Mouse (Mus musculus): ENCODE measurements at regions not wholly inside any gene's neighbourhood (a gene's known extent, or its start where the extent isn't known, plus 50 kb on each side); places are given as distances from the start of the nearest gene placed in this dataset.

DNA sequence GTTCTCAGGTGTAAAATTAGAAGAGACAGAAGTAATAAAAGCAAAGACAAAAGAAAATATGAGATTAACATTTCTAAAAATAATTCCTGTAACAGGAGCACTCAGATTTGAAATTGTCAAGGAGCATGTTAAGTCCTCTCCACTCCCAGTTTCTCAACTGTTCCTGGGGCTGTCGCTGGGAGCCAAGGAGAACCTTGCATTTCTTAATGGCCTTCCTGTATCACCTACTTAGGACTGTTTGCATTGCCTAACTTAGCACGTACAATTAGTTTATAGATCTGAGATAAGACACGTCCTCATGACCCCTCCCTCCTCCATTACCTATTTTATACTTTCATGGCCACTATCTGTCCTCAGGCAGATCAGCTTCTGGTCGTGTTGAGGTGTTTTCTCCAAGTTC, 360.8 kb downstream of the Kcnj2 start:
- TF ChIP-seq SRF (IDR thresholded peaks at IDR 0.05; ENCODE audit: control insufficient read depth, insufficient read length, low read depth): no peak
- no peak for TF ChIP-seq MYOD1 (IDR thresholded peaks at IDR 0.05; ENCODE audit: control insufficient read depth in 1 of 3, insufficient read length in 2 of 3, low read depth in 2 of 3)
- TF ChIP-seq POLR2AphosphoS2 (IDR thresholded peaks at IDR 0.05; ENCODE audit: insufficient read length, low read depth): no peak
- no peak for TF ChIP-seq TCF12 (IDR thresholded peaks at IDR 0.05; ENCODE audit: insufficient read depth, poor library complexity, severe bottlenecking)
- no peak for TF ChIP-seq MYOG (IDR thresholded peaks at IDR 0.05; ENCODE audit: control insufficient read depth in 1 of 3, insufficient read depth in 1 of 3, insufficient read length in 2 of 3, low read depth in 2 of 3)
- TF ChIP-seq E2F4 (IDR thresholded peaks at IDR 0.05; ENCODE audit: insufficient read depth): no peak
- no peak for TF ChIP-seq TCF3 (IDR thresholded peaks at IDR 0.05; ENCODE audit: insufficient read length, low read depth)
- no peak for TF ChIP-seq CEBPB (IDR thresholded peaks at IDR 0.05; ENCODE audit: insufficient read depth, poor library complexity, severe bottlenecking)
- no peak for TF ChIP-seq MAX (IDR thresholded peaks at IDR 0.05; ENCODE audit: low read depth)
- no peak for TF ChIP-seq REST (IDR thresholded peaks at IDR 0.05; ENCODE audit: insufficient read depth, insufficient read length)
- no peak for TF ChIP-seq POLR2A (IDR thresholded peaks at IDR 0.05; ENCODE audit: insufficient read length, low read depth)
- TF ChIP-seq USF1 (IDR thresholded peaks at IDR 0.05; ENCODE audit: low read depth): no peak
- H3K27me3 ChIP-seq (ENCODE audit: control insufficient read depth, insufficient read depth, insufficient read length): no peaks in the 10 kb centered on the region
- no peaks in the 10 kb centered on the region for H3K79me2 ChIP-seq (ENCODE audit: control insufficient read depth, insufficient read depth)
- H3K36me3 ChIP-seq (ENCODE audit: control insufficient read depth, insufficient read depth): no peaks in the 10 kb centered on the region
- no peak overlapping the region for H3ac ChIP-seq (ENCODE audit: control insufficient read depth, insufficient read length)
- no peak overlapping the region for H3K4me3 ChIP-seq
- H3K4me2 ChIP-seq (ENCODE audit: low read depth): no peak overlapping the region

DNA sequence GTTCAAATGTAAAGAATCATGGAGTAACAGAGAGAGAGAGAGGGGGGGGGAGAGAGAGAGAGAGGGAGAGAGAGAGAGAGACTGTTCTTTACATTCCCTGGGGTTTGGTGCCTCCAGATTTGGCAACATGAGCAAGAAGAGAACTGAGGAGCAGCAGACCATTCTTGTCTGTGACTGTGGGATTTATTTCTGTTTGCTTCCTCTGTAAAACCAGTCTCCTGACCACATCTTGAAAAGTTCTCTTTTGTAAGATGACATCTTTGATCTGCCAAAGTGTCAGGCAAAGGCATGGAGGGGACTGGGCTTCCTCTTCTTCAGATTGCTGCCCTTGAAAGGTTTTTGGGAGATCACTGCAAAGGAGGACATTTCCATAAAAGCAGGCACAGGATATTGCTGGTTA, 376.3 kb downstream of the Kcnj2 start:
- H3K36me3 ChIP-seq (ENCODE audit: control insufficient read depth, insufficient read depth): no peaks in the 10 kb centered on the region
- TF ChIP-seq MAX (IDR thresholded peaks at IDR 0.05; ENCODE audit: low read depth) (no peak), MYOG (IDR thresholded peaks at IDR 0.05; ENCODE audit: control insufficient read depth in 1 of 3, insufficient read depth in 1 of 3, insufficient read length in 2 of 3, low read depth in 2 of 3) (no peak)
- H3ac ChIP-seq (ENCODE audit: control insufficient read depth, insufficient read length): no peak overlapping the region
- H3K4me2 ChIP-seq (ENCODE audit: low read depth): no peak overlapping the region
- no peaks in the 10 kb centered on the region for H3K79me2 ChIP-seq (ENCODE audit: control insufficient read depth, insufficient read depth)
- H3K27me3 ChIP-seq (ENCODE audit: control insufficient read depth, insufficient read depth, insufficient read length): no peaks in the 10 kb centered on the region
- no peak overlapping the region for H3K4me3 ChIP-seq

DNA sequence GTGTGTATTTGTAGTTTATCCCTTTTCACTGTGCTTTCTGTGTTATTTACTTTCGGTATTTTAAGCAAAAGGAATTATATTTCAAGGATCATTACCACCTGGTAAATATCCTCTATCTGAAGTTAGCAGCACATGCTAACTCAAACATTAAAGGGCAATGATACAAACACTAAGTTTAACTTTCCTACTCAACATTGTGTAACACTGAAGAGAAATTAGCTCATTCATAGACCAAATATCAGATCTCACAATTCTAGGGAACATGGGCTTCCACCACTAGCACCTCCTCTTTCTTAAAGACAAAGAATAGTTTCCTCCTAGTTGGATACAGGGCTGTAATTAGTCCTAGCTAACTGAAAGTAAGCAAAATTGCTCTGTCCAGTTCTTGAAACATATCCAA, 377.4 kb downstream of the Kcnj2 start:
- no peak for TF ChIP-seq POLR2A (IDR thresholded peaks at IDR 0.05; ENCODE audit: insufficient read length, low read depth)
- no peak overlapping the region for H3K4me2 ChIP-seq (ENCODE audit: low read depth)
- no peak overlapping the region for H3K4me3 ChIP-seq
- no peak overlapping the region for H3ac ChIP-seq (ENCODE audit: control insufficient read depth, insufficient read length)
- H3K79me2 ChIP-seq (ENCODE audit: control insufficient read depth, insufficient read depth): no peaks in the 10 kb centered on the region
- no peaks in the 10 kb centered on the region for H3K27me3 ChIP-seq (ENCODE audit: control insufficient read depth, insufficient read depth, insufficient read length)
- no peaks in the 10 kb centered on the region for H3K36me3 ChIP-seq (ENCODE audit: control insufficient read depth, insufficient read depth)

DNA sequence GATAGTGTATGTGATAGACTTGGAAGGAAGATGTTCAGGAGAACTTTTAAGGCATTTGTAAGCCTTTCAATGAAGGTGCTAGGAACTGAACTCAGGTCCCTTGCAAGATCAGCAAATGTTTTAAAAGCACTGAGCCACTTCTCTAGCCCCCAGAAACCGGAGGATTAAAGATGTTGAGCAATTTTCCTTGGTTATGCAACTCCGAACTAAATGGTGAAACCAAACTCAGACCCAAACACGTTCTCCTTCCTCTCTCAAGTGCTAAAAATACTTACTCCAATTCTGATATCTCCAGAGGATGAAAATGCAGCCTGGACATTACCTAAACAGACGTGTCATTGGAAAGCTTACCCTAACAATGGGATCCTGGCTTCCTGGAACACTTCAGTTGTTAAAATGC, 378.8 kb downstream of the Kcnj2 start:
- Histone ChIP-seq H3K79me2 (ENCODE audit: control insufficient read depth, insufficient read depth) (no peaks in the 10 kb centered on the region), H3ac (ENCODE audit: control insufficient read depth, insufficient read length) (no peak overlapping the region), H3K27me3 (ENCODE audit: control insufficient read depth, insufficient read depth, insufficient read length) (no peaks in the 10 kb centered on the region), H3K4me3 (no peak overlapping the region), H3K4me2 (ENCODE audit: low read depth) (no peak overlapping the region), H3K36me3 (ENCODE audit: control insufficient read depth, insufficient read depth) (no peaks in the 10 kb centered on the region)
- TF ChIP-seq SRF (IDR thresholded peaks at IDR 0.05; ENCODE audit: control insufficient read depth, insufficient read length, low read depth) (no peak), USF1 (IDR thresholded peaks at IDR 0.05; ENCODE audit: low read depth) (no peak), CEBPB (IDR thresholded peaks at IDR 0.05; ENCODE audit: insufficient read depth, poor library complexity, severe bottlenecking) (no peak), REST (IDR thresholded peaks at IDR 0.05; ENCODE audit: insufficient read depth, insufficient read length) (no peak), POLR2A (IDR thresholded peaks at IDR 0.05; ENCODE audit: insufficient read length, low read depth) (no peak), MYOG (IDR thresholded peaks at IDR 0.05; ENCODE audit: control insufficient read depth in 1 of 3, insufficient read depth in 1 of 3, insufficient read length in 2 of 3, low read depth in 2 of 3) (no peak), POLR2AphosphoS2 (IDR thresholded peaks at IDR 0.05; ENCODE audit: insufficient read length, low read depth) (no peak), TCF3 (IDR thresholded peaks at IDR 0.05; ENCODE audit: insufficient read length, low read depth) (no peak), MAX (IDR thresholded peaks at IDR 0.05; ENCODE audit: low read depth) (no peak), E2F4 (IDR thresholded peaks at IDR 0.05; ENCODE audit: insufficient read depth) (no peak), TCF12 (IDR thresholded peaks at IDR 0.05; ENCODE audit: insufficient read depth, poor library complexity, severe bottlenecking) (no peak), MYOD1 (IDR thresholded peaks at IDR 0.05; ENCODE audit: control insufficient read depth in 1 of 3, insufficient read length in 2 of 3, low read depth in 2 of 3) (no peak)

DNA sequence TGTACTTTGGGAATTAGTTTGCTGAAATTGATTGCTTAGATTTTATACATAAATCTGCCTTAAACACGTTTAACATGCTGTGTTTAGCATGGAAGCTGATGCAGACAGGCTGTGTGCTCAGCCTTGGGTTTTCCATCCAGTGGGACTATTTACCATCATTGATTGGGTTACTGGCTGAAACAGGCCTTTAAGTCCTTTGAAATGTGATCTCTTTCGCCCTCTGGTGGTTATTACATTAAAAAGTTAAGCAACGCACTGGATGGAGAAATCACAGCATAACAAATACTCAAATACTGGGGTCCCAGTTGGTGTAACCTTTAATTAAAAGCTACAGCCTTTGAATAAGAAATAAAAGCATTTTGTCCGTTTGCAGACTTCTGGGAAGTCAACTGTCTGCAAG, 379.8 kb downstream of the Kcnj2 start:
- Histone ChIP-seq H3K4me3 (no peak overlapping the region), H3K79me2 (ENCODE audit: control insufficient read depth, insufficient read depth) (no peaks in the 10 kb centered on the region), H3K27me3 (ENCODE audit: control insufficient read depth, insufficient read depth, insufficient read length) (no peaks in the 10 kb centered on the region), H3K36me3 (ENCODE audit: control insufficient read depth, insufficient read depth) (no peaks in the 10 kb centered on the region), H3ac (ENCODE audit: control insufficient read depth, insufficient read length) (no peak overlapping the region), H3K4me2 (ENCODE audit: low read depth) (no peak overlapping the region)
- no peak for TF ChIP-seq E2F4 (IDR thresholded peaks at IDR 0.05; ENCODE audit: insufficient read depth)
- TF ChIP-seq REST (IDR thresholded peaks at IDR 0.05; ENCODE audit: insufficient read depth, insufficient read length): no peak
- TF ChIP-seq POLR2AphosphoS2 (IDR thresholded peaks at IDR 0.05; ENCODE audit: insufficient read length, low read depth): no peak
- no peak for TF ChIP-seq MYOG (IDR thresholded peaks at IDR 0.05; ENCODE audit: control insufficient read depth in 1 of 3, insufficient read depth in 1 of 3, insufficient read length in 2 of 3, low read depth in 2 of 3)
- TF ChIP-seq SRF (IDR thresholded peaks at IDR 0.05; ENCODE audit: control insufficient read depth, insufficient read length, low read depth): no peak
- TF ChIP-seq TCF12 (IDR thresholded peaks at IDR 0.05; ENCODE audit: insufficient read depth, poor library complexity, severe bottlenecking): no peak
- TF ChIP-seq CEBPB (IDR thresholded peaks at IDR 0.05; ENCODE audit: insufficient read depth, poor library complexity, severe bottlenecking): no peak
- no peak for TF ChIP-seq USF1 (IDR thresholded peaks at IDR 0.05; ENCODE audit: low read depth)
- no peak for TF ChIP-seq MYOD1 (IDR thresholded peaks at IDR 0.05; ENCODE audit: control insufficient read depth in 1 of 3, insufficient read length in 2 of 3, low read depth in 2 of 3)
- TF ChIP-seq MAX (IDR thresholded peaks at IDR 0.05; ENCODE audit: low read depth): no peak
- no peak for TF ChIP-seq POLR2A (IDR thresholded peaks at IDR 0.05; ENCODE audit: insufficient read length, low read depth)
- TF ChIP-seq TCF3 (IDR thresholded peaks at IDR 0.05; ENCODE audit: insufficient read length, low read depth): no peak
